Mouse (Mus musculus): ENCODE results near the gene Gnai3. TPM values are rescaled to one million over a fixed set of nuclear protein-coding genes. Genes with fewer than 3 reads are reported as not detected.

Gene Gnai3
- polyA plus RNA-seq, 1 experiment from 2014 or later, result 171 TPM

GRCm38 (mm10) chr3:108185460-108186097, 39.6 kb upstream of the Gnai3 start:
- WGBS, result 2% methylated on average over 16 of the region's 16 CpGs
- no peak overlapping the region for H3K27ac ChIP-seq (ENCODE audit: low read depth)

GRCm38 (mm10) chr3:108184742-108185141, 38.8 kb upstream of the Gnai3 start:
- DNase-seq (ENCODE audit: low spot score) (peak; percentile 36), ATAC-seq (replicated peaks; ENCODE audit: low FRiP score, low TSS enrichment, low read depth) (no peak)
- no peaks in the 10 kb centered on the region for H3K9me3 ChIP-seq (ENCODE audit: control insufficient read depth, low read length)
- H3K27me3 ChIP-seq (replicated peaks; ENCODE audit: control insufficient read depth, insufficient read depth, low read length), result 0 out of 2 replicates have a peak, but pooled peaks cover 4% of the 10 kb centered on the region
- 76% methylated on average over 3 of the region's 3 CpGs for WGBS
- no peak overlapping the region for H3K4me2 ChIP-seq (ENCODE audit: low read length)
- H3K4me1 ChIP-seq (replicated peaks; ENCODE audit: control insufficient read depth, insufficient read depth, low read length), result peaks cover 18% of the 10 kb centered on the region; the same call in 1 of the 2 replicates
- H3K4me3 ChIP-seq (ENCODE audit: low read depth, low read length), result no peak overlapping the region
- no peaks in the 10 kb centered on the region for H3K36me3 ChIP-seq (ENCODE audit: control insufficient read depth, insufficient read depth, low read length)
- no peak overlapping the region for H3K27ac ChIP-seq (ENCODE audit: low read depth)
- H3K9ac ChIP-seq (ENCODE audit: low read length), result no peak overlapping the region

More at GRCm38 (mm10) chr3:108185460-108186097, 39.6 kb upstream of the Gnai3 start:
- H3K9me3 ChIP-seq (ENCODE audit: control insufficient read depth, low read length), result no peaks in the 10 kb centered on the region
- ATAC-seq (replicated peaks; ENCODE audit: low FRiP score, low TSS enrichment, low read depth) (no peak), DNase-seq (ENCODE audit: low spot score) (peak; percentile 60)
- peak overlapping the region; percentile 63 for H3K4me2 ChIP-seq (ENCODE audit: low read length)
- H3K4me3 ChIP-seq (ENCODE audit: low read depth, low read length), result peak overlapping the region; percentile 65
- H3K4me1 ChIP-seq (replicated peaks; ENCODE audit: control insufficient read depth, insufficient read depth, low read length), result peaks cover 22% of the 10 kb centered on the region; the same call in 1 of the 2 replicates
- 0 out of 2 replicates have a peak, but pooled peaks cover 4% of the 10 kb centered on the region for H3K27me3 ChIP-seq (replicated peaks; ENCODE audit: control insufficient read depth, insufficient read depth, low read length)
- H3K36me3 ChIP-seq (ENCODE audit: control insufficient read depth, insufficient read depth, low read length), result no peaks in the 10 kb centered on the region
- H3K9ac ChIP-seq (ENCODE audit: low read length), result peak overlapping the region; percentile 58; the same call in 1 of the 2 replicates

- Histone ChIP-seq H3K4me2 (ENCODE audit: low read length) (no peak overlapping the region), H3K36me3 (ENCODE audit: control insufficient read depth, insufficient read depth, low read length) (no peaks in the 10 kb centered on the region), H3K9me3 (ENCODE audit: control insufficient read depth, low read length) (no peaks in the 10 kb centered on the region), H3K4me3 (ENCODE audit: low read depth, low read length) (no peak overlapping the region), H3K27ac (ENCODE audit: low read depth) (no peak overlapping the region), H3K9ac (ENCODE audit: low read length) (no peak overlapping the region), H3K4me1 (replicated peaks; ENCODE audit: control insufficient read depth, insufficient read depth, low read length) (peaks cover 11% of the 10 kb centered on the region; the same call in 1 of the 2 replicates), H3K27me3 (replicated peaks; ENCODE audit: control insufficient read depth, insufficient read depth, low read length) (0 out of 2 replicates have a peak, but pooled peaks cover 4% of the 10 kb centered on the region)
- WGBS, result 53% methylated on average over 2 of the region's 2 CpGs
- ATAC-seq (replicated peaks; ENCODE audit: low FRiP score, low TSS enrichment, low read depth) (no peak), DNase-seq (ENCODE audit: low spot score) (peak; percentile 9)
Observed at GRCm38 (mm10) chr3:108180514-108180913, 34.6 kb upstream of the Gnai3 start.

GRCm38 (mm10) chr3:108178756-108179715, 33.1 kb upstream of the Gnai3 start:
- Histone ChIP-seq H3K9ac (ENCODE audit: low read length) (no peak overlapping the region), H3K4me1 (replicated peaks; ENCODE audit: control insufficient read depth, insufficient read depth, low read length) (peaks cover 11% of the 10 kb centered on the region), H3K9me3 (ENCODE audit: control insufficient read depth, low read length) (no peaks in the 10 kb centered on the region), H3K36me3 (ENCODE audit: control insufficient read depth, insufficient read depth, low read length) (no peaks in the 10 kb centered on the region), H3K4me3 (ENCODE audit: low read depth, low read length) (no peak overlapping the region), H3K4me2 (ENCODE audit: low read length) (no peak overlapping the region), H3K27me3 (replicated peaks; ENCODE audit: control insufficient read depth, insufficient read depth, low read length) (0 out of 2 replicates have a peak, but pooled peaks cover 2% of the 10 kb centered on the region), H3K27ac (ENCODE audit: low read depth) (no peak overlapping the region)
- ATAC-seq (replicated peaks; ENCODE audit: low FRiP score, low TSS enrichment, low read depth) (0 out of 2 replicates have a peak, but pooled peaks have one; percentile 43), DNase-seq (ENCODE audit: low spot score) (peak; percentile 55)
- 54% methylated on average over 7 of the region's 7 CpGs for WGBS

DNA sequence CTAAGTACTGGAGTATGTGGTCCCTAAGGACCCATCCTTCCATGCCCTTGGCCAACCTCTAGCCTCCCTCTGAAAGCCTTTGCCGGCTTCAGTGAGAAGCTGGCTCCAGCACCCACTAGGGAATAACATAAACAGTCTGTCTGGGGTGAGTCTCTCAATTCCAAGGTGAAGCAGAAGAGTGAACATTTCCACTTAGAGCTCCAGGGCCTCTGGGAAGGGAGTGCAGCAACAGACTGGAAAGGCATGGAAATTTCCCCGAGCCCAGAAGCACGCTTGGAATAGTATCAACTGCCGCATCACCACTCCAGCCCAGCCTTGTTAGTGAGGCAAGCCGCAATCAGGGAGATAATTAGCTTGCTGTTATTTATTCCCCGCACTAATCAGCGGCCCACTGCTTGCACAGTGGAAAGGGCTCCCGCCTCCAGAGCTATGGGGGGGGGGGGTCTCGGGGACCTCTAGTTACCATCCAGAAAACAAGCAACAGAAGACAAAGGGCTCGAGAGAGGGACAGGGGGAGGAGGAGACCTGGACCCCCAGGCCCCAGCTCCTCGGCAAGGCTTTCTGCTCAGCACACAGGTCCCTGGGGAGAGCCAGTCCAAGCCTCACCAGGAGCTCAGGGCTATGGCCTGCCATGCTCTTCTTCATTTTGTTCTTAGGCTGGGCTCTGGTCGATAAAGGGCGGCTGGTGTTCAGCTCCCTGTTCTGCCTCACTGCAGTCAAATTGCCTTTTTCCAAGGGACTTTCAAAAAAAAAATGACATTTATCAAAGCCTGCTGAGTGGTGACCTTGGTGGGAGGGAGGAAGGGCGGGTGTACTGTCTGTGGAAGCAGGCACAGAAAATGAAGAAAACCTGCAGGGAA, 29.0 kb upstream of the Gnai3 start:
- H3K4me1 ChIP-seq (replicated peaks; ENCODE audit: control insufficient read depth, insufficient read depth, low read length), result peaks cover 11% of the 10 kb centered on the region

GRCm38 (mm10) chr3:108169199-108169598, 23.3 kb upstream of the Gnai3 start:
- peaks cover 11% of the 10 kb centered on the region for H3K4me1 ChIP-seq (replicated peaks; ENCODE audit: control insufficient read depth, insufficient read depth, low read length)
- ATAC-seq (replicated peaks; ENCODE audit: low FRiP score, low TSS enrichment, low read depth) (no peak), DNase-seq (ENCODE audit: low spot score) (peak; percentile 46)
- no peak overlapping the region for H3K27ac ChIP-seq (ENCODE audit: low read depth)
- WGBS, result 44% methylated on average over 3 of the region's 3 CpGs
- H3K27me3 ChIP-seq (replicated peaks; ENCODE audit: control insufficient read depth, insufficient read depth, low read length), result 0 out of 2 replicates have a peak, but pooled peaks cover 2% of the 10 kb centered on the region
- H3K4me3 ChIP-seq (ENCODE audit: low read depth, low read length), result no peak overlapping the region
- H3K9ac ChIP-seq (ENCODE audit: low read length), result no peak overlapping the region
- H3K4me2 ChIP-seq (ENCODE audit: low read length), result no peak overlapping the region
- no peaks in the 10 kb centered on the region for H3K9me3 ChIP-seq (ENCODE audit: control insufficient read depth, low read length)
- no peaks in the 10 kb centered on the region for H3K36me3 ChIP-seq (ENCODE audit: control insufficient read depth, insufficient read depth, low read length)

More for the DNA sequence above, 29.0 kb upstream of the Gnai3 start:
- H3K27ac ChIP-seq (ENCODE audit: low read depth), result no peak overlapping the region
- no peaks in the 10 kb centered on the region for H3K9me3 ChIP-seq (ENCODE audit: control insufficient read depth, low read length)
- H3K9ac ChIP-seq (ENCODE audit: low read length), result no peak overlapping the region
- DNase-seq (ENCODE audit: low spot score), result no peak
- 0 out of 2 replicates have a peak, but pooled peaks cover 2% of the 10 kb centered on the region for H3K27me3 ChIP-seq (replicated peaks; ENCODE audit: control insufficient read depth, insufficient read depth, low read length)
- 31% methylated on average over 14 of the region's 14 CpGs for WGBS
- ATAC-seq (replicated peaks; ENCODE audit: low FRiP score, low TSS enrichment, low read depth), result 0 out of 2 replicates have a peak, but pooled peaks have one; percentile 27
- no peaks in the 10 kb centered on the region for H3K36me3 ChIP-seq (ENCODE audit: control insufficient read depth, insufficient read depth, low read length)
- H3K4me3 ChIP-seq (ENCODE audit: low read depth, low read length), result no peak overlapping the region
- H3K4me2 ChIP-seq (ENCODE audit: low read length), result peak overlapping the region; percentile 7

GRCm38 (mm10) chr3:108167499-108167898, 21.6 kb upstream of the Gnai3 start:
- no peaks in the 10 kb centered on the region for H3K36me3 ChIP-seq (ENCODE audit: control insufficient read depth, insufficient read depth, low read length)
- no peak overlapping the region for H3K9ac ChIP-seq (ENCODE audit: low read length)
- no peaks in the 10 kb centered on the region for H3K27me3 ChIP-seq (replicated peaks; ENCODE audit: control insufficient read depth, insufficient read depth, low read length)
- 45% methylated on average over 14 of the region's 14 CpGs for WGBS
- peaks cover 11% of the 10 kb centered on the region for H3K4me1 ChIP-seq (replicated peaks; ENCODE audit: control insufficient read depth, insufficient read depth, low read length)
- H3K27ac ChIP-seq (ENCODE audit: low read depth), result no peak overlapping the region
- H3K9me3 ChIP-seq (ENCODE audit: control insufficient read depth, low read length), result no peaks in the 10 kb centered on the region
- peak; percentile 49 for DNase-seq (ENCODE audit: low spot score)
- ATAC-seq (replicated peaks; ENCODE audit: low FRiP score, low TSS enrichment, low read depth), result no peak
- no peak overlapping the region for H3K4me3 ChIP-seq (ENCODE audit: low read depth, low read length)
- H3K4me2 ChIP-seq (ENCODE audit: low read length), result no peak overlapping the region

All from intestine, embryonic 14.5 days (tissue).